Mouse (Mus musculus) T-cell, adult 2 months (primary cell): Measurements from ENCODE around the gene Ccm2l.
A peak's percentile ranks its signal among the peaks of the same experiment; 100 is the strongest.

Experiments used
- DNase-seq: peaks from one replicate; pipeline ENCODE4 v3.0.0; 2022; ENCODE audit warnings: low spot score

The Ccm2l gene

DNA sequence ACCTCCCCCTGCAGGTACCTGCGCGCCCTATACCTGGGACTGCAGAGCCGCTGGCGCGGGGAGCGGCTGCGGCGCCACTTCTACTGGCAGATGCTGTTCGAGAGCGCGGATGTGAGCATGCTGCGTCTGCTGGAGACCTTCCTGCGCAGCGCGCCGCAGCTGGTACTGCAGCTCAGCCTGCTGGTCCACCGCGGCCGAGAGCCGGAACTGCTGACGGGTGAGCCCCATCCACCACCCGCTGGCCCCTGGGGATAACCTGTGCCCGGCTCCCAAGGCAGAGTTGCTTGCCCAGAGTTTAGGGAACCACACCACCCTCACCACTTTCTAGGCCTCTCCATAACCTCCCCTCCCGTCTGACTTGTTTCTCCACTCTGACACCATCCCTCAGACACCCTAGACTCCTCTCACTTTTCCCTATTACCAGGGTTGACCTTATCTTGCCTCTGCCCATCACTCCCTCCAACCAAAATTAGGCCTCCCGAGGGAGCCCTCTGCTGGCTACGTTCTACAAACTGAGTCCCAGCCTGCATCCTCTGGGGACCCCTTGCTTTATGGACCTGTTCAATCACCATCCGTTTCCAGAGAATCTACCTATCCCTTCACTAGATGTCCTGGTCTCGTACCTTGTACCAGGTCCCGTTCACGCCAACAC is 12.9 kb upstream of the Ccm2l start:
- DNase-seq: no peak

DNA sequence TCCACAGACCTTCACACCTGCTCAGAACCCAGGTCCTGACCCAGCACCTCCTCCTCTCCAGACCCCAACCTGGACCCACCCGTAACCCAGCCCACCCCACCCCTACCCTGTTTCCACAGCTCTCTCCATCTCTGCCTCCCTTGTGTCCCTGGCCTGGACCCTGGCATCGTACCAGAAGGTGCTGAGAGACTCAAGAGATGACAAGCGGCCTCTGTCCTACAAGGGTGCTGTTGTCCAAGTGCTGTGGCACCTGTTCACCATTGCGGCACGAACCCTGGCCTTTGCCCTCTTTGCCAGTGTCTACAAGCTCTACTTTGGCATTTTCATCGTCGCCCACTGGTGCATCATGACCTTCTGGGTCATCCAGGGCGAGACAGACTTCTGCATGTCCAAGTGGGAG is 11.9 kb upstream of the Ccm2l start:
- DNase-seq: no peak

- DNase-seq: no peak
Observed at GRCm38 (mm10) chr2:153055270-153055920, 10.4 kb upstream of the Ccm2l start.

- no peak for DNase-seq
Observed at GRCm38 (mm10) chr2:153058365-153058764, 7.4 kb upstream of the Ccm2l start.

- DNase-seq: no peak
Observed at GRCm38 (mm10) chr2:153060216-153060615, 5.5 kb upstream of the Ccm2l start.

- DNase-seq: no peak
Observed at GRCm38 (mm10) chr2:153063394-153063793, 2.4 kb upstream of the Ccm2l start.

DNA sequence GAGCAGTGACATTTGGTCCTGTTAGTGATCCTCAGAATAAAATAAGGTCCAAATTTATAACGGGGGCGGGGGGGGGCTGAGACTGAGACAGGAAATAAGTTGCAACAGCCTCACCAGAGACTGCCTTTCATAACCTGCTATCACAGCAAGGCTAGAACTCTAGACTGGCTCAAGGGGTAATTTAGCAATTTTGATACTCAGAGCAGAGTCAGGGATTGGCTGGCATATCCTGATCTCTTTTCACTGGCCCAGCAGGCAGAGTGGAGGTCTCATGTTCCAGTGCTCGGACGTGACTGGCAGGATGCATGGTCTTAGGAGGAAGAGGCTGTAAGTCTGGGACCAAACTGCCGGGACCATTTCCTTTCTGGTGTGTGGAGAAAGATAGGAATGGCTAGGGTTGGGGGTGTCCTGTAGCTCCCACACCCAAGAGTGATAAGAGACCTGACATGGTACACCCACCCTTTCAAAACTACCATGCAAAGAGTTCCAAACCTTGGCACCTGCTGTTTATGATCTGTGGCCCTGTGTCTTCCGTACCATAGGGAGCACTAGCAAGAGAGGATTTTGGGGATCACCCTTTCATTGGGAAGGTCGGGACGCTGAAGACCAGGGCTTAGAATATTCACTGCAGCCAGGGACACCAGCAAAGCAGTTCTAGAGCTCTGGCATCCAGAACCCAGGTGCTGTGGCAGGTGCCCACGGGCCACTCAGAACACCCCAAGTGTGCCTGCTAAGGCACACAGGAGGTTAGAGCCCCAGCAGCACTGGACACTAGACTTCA is 1.4 kb upstream of the Ccm2l start:
- DNase-seq: no peak

GRCm38 (mm10) chr2:153066991-153067390 is 1.2 kb downstream of the Ccm2l start:
- no peak for DNase-seq

- no peak for DNase-seq
Observed at GRCm38 (mm10) chr2:153070762-153071490, 5.2 kb downstream of the Ccm2l start.

GRCm38 (mm10) chr2:153071491-153072184 is 5.9 kb downstream of the Ccm2l start:
- no peak for DNase-seq

- DNase-seq: no peak
Observed at GRCm38 (mm10) chr2:153074651-153075050, 8.9 kb downstream of the Ccm2l start.

GRCm38 (mm10) chr2:153075961-153076360 is 10.2 kb downstream of the Ccm2l start:
- no peak for DNase-seq

DNA sequence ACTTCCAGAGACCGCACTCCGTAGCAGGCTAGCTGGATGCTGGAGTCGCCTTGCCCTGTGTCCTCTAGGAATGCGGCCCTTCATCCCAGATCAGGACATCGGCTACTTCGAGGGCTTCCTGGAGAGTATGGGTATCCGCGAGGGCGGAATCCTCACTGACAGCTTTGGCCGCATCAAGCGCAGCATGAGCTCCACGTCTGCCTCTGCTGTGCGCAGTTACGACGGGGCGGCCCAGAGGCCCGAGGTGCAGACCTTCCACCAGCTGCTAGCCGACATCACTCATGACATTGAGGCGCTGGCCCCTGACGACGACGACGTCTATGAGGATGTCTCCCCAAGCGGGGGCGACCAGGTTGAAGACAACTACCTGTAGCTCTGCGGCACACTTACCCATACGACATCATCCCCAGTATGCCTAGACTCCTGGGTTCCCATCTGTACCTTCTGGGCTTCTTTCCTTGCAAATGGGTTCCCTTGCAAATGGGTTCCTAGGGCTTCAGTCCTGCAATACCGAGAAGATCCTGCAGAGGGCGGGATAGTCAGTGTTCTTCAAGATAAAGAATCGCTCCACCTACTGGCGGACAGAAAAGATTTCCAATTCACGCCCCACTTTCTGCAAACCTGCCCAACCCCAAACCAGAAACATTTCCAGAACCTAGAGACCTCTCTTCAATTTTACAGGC is 15.2 kb downstream of the Ccm2l start:
- DNase-seq: peak; percentile 60

DNA sequence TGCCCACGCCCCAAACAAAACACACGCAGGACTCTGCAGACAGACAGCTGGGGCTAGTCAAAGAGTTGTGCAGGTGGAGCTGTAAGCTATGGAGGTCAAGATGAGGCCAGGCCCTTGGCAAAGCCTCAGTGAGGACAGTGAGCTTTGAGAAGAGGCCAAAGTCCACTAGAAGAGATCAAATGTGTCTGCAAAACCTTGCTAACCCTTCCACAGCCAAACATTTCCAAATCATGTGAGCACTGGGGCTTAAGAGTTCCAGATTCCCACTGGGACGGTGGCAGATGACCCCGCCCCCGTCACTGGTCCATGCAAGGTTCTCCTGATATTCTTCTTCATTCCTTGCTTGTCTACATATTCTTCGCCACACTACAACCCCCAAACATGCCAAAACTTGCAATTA is 16.1 kb downstream of the Ccm2l start:
- no peak for DNase-seq

DNA sequence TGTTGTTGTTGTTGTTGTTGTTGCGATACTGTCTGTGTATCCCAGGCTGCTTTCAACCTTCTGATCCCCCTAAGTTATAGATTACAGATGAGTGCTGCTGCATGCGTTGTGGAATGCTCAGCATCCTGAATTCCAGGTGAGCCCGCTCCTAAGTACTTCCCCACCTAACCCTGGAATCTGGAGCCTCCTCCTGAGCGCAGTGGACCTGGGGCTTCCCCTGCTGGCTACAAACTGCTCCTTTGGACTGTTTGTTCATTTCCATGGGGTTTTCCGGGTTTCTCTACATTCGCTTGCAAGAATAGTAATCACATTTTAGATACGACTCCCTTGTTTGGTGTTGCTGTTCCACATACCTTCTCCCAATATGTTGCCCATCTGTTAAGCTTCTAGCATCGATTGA is 17.5 kb downstream of the Ccm2l start:
- DNase-seq: no peak

GRCm38 (mm10) chr2:153083824-153084223 is 18.1 kb downstream of the Ccm2l start:
- DNase-seq: no peak

- DNase-seq: no peak
Observed at GRCm38 (mm10) chr2:153084261-153084976, 18.7 kb downstream of the Ccm2l start.

DNA sequence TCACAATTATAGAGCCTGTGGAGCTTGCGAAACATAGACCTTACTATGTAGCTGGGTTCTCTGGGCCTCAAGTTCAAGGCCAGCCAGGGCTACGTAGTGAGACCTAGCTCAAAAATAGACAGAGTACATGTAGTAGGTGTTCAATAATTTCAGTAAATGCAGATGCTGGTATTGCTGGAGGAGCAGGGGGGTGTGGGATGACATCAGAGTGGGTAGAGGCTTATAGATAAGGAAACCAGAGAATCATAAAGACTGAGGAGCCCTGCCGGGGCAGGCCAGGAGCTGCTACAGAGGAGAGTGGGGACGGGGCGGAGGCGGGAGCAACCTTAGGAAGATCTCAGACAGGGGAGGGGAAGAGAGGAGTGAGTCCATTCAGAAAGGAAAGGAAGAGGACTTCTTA is 19.8 kb downstream of the Ccm2l start:
- no peak for DNase-seq

DNA sequence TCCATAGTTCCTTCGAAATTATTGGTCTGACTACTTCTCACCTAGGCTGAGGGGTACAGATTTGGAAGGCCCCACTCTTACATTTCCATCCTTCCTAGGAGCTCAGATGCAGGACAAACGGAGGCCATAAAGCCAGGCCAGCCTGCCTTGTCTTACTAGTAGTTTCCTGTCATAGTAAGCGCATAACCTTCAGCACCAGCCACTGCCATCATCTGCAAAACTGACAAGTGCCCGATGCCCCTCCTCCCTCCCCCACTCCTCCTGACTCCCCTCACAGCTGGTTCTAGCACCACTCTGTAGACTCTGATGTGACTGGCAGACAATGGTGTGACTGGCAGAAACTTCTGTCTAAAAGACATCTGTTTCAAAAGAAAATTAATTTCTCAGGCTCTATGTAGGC is 20.4 kb downstream of the Ccm2l start:
- DNase-seq: no peak

DNA sequence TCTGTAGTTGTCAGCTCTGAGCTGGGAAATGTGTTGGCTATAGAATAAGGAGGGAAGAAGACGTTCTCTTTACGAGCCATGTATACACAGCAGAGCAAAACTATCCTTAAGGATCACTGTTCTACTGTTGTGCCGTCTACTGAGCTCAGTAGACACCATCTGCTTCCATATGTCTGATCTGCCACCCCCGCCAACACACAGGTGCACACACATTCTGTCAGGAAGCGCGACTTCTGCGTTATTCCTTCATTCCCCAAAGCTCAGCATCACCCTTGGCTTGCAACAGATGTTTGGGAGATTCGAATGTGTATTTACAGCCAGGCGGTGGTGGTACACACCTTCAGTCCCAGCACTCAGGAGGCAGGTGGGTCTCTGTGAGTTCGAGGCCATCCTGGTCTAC is 21.3 kb downstream of the Ccm2l start:
- no peak for DNase-seq

DNA sequence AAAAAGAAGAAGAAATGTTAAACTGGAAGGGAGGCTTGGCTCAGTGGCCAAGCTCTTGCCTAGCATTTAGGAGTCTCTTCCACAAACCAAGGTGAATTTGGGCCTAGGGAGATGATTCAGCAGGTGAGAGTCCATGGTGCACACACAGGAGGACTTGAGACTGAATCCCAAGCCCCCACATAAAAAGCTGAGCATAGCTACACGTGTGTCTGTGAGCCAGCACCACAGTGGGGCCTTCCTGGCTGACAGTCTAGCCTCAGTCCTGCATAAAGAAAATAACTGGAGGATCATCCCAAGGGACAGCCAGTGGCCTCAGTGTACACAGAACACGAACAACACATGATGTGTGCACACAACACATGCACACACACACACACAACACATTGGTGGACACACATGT is 23.6 kb downstream of the Ccm2l start:
- DNase-seq: no peak
